Mouse (Mus musculus): Measurements from ENCODE around the gene Senp6. TPM values are rescaled to one million over a fixed set of nuclear protein-coding genes. Genes with fewer than 3 reads are reported as not detected.
A peak's percentile ranks its signal among the peaks of the same experiment; 100 is the strongest.

The Senp6 gene
- 86.7 and 120 TPM in 2 replicates for polyA plus RNA-seq (2012)

DNA sequence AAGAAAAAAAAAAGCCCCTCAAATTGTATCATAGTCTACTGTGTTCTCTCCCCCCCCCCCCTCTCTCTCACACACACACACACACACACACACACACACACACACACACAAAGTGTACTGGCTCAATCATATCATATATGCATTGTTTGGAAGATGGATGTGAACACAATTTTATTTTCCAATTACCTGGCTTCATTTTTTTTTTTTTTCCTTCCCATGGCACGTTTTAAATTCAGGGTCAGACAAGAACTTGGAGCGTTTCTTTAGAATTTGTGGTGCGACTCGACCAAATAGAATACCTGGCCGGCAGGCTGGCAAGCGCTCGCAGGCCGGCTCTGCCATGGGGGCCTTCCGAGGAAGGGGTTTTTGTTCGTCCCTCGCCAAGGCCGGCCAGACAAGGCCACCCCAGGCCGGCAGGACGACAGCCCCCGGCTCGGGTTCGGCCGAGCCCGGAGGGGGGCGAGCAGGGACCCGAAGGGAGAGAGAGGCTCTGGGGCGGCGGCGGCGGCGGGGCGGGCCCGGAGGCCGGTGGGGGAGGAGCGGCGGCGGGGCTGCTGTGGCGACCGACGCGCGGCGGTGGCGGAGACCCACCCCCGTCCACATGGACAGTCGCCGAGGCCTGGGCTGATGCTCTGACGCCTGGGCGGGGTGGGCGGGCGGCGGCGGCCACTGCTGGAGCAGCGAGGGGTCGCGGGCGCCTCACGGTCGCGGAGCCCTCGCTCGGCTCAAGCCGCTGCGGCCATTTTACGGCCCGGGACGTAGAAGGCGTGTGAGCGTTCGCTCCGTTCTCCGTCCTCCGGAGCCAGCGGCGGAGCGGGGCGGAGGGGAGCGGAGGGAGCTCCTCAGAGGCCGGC is at the start of gene Senp6:
Senp6 (plus strand) TSS at position 537 of the 854 bp plus-strand sequence.
- no peak for TF ChIP-seq GATA1 (IDR thresholded peaks at IDR 0.05; ENCODE audit: low read length)

DNA sequence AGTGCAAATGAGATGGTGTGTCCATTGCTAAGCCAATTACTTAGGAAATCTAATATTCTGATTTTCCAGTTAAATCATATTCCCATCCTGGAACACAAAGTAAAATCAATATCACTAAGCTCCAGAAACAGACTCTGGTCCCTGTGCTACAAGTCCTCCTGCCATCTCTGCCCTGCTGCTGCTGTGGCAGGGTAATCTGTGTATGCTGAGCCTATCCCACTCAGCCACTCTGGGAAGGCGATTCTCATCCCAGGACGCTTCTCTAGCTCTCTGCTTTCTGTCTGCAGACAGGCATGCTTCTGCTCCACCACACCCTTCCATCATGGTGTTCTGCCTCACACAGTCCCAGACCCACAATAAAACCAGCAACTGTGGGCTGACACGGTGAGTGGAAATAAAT is 46.3 kb upstream of the Senp6 start:
- TF ChIP-seq GATA1 (IDR thresholded peaks at IDR 0.05; ENCODE audit: low read length) = no peak

DNA sequence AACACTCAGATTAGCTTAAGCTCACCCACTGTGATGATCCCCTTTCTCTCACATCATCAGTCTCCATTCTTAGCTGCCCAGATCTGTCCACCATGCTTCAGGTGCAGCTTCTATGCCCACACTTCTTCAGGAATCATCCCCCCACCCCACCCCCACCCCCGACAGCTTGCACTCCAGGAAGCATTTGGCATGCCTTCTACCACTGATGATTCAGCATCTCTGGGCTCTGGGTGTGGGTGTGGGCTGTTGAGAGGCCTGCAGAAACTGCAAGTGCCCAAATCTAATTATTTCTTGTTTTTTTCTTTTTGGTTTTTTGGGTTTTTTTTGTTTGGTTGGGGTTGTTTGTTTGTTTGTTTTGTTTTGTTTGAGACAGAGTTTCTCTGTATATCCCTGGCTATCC is 45.1 kb upstream of the Senp6 start:
- no peak for TF ChIP-seq GATA1 (IDR thresholded peaks at IDR 0.05; ENCODE audit: low read length)

DNA sequence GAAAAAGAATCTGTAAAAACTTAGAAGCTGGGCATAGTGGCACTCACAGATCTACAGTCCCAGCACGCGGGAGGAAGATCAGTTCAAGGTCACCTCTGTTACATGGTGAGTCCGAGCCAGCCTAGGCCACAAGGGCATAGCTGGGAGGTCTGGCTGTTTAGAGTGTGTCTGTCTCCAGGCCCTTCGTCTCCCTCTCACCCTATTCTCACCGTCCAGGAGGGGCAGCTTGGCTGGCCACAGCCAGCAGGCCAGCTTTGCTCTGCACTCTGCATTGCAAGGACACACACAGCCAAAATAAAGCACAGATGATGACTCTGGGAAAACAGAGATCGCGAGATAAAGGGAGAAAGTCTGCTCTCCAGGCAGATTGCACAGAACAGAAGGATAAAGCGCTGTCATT is 43.9 kb upstream of the Senp6 start:
- no peak for TF ChIP-seq GATA1 (IDR thresholded peaks at IDR 0.05; ENCODE audit: low read length)

DNA sequence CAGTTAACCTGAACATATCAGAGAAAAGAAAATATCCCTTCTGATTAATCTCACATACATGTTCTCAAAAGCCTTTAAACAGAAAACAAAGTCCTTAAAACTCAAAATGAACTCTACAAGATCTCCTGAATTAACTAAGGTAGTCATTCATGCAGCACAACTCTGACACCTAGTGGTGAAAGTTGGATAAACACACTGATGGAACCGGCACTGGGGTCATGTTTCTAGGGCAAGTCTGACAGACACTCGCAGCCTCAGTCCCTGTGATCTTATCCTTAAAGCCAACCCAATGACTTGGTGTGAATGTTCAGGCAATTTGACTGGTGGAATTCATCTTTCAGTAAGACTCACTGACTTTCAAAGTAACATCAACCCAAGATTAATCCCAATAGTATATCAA is 40.7 kb upstream of the Senp6 start:
- no peak for TF ChIP-seq GATA1 (IDR thresholded peaks at IDR 0.05; ENCODE audit: low read length)

DNA sequence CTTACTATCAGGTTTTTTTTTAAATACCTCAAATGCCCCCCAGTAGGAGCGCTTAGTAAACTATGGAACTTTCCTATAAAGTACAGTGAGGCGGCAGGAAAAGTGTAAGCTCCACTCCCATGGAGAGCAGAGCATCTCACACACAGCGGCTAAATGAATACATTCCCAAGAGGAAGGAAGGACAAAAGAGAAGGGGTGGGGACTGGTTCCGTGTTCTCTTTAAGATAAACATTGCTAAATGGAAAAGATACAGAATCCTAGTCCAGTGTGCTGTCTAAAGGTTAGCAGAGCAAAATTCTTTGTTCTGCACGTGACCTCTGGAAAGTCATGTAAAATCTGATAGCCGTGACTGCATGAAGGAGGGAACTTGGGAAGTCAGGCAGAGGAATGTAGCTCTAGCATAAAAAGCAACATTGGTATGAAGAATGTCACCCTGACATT is 40.1 kb upstream of the Senp6 start:
- no peak for TF ChIP-seq GATA1 (IDR thresholded peaks at IDR 0.05; ENCODE audit: low read length)

DNA sequence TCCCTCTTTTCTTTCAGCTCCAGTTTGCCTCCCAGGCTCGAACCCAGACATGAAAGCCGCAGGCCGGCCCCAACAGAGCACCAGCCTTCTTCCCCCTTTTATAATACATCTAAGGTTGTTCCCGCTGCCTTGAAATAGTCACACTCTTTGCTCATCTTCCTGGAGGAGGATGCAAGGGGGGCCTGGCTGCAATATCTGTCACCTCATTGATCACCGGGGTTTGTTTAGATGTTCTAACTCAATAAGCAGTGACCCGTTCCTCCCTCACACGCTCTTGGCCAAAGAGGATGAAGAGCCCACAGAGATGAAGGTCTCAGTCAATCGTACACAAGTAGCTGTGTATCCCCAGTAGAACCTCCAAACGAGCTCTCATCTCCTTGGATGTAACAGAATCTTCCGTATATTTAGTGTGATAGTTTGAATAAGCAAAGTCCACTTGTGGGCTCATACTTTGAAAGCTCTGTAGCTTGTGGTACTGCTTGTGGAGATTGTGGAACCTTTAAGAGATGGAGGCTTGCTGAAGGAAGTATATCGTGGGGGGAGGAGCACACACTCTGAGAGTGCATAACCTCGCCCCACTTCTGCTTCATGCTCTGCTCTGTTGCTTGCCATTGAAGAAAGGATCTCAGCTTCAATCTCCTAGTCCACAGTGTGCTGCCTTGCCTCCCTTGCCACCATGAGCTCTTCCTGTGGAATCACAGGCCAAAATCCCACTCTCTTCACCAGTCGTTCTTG is 29.3 kb upstream of the Senp6 start:
- TF ChIP-seq GATA1 (IDR thresholded peaks at IDR 0.05; ENCODE audit: low read length) = no peak

DNA sequence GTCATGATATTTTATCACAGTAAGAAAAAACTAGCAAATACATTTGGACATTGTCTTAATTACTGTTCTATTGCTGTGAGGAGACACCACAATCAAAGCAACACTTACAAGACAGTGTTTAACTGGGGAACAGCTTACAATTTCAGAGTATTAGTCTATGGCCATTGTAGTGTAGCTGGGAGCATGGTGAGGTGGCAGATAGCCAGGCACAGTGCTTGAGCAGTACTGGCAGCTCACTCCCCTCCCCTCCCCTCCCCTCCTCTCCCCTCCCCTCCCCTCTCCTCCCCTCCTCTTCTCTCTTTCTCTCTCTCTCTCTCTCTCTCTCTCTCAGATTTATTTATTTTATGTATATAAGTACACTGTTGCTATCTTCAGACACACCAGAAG is 28.7 kb upstream of the Senp6 start:
- no peak for TF ChIP-seq GATA1 (IDR thresholded peaks at IDR 0.05; ENCODE audit: low read length)

DNA sequence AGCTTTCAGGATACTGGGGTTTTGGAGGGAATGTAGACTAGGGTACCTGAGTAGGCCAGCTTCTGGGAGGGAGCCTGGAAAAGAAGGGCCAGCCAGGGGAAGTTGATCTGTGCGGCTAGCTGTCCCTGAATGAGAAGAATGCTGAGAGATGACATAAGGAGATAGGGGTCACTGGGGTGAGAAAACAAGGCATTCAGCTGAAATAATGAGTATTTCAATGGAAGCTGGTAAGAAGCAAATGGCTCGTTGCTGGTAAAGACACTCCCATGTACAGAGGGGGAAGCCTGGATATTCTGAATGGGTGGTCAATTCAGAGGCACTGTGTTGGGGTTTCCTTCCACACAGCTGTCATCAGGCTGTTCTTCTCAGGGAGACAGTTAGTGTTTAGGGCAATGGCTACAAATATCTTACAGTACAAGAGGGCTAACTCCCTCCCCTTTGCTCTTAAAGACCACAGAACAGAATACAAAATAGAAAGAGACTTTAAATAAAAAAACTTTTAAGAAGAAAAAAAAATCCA is 27.3 kb upstream of the Senp6 start:
- TF ChIP-seq GATA1 (IDR thresholded peaks at IDR 0.05; ENCODE audit: low read length) = no peak

DNA sequence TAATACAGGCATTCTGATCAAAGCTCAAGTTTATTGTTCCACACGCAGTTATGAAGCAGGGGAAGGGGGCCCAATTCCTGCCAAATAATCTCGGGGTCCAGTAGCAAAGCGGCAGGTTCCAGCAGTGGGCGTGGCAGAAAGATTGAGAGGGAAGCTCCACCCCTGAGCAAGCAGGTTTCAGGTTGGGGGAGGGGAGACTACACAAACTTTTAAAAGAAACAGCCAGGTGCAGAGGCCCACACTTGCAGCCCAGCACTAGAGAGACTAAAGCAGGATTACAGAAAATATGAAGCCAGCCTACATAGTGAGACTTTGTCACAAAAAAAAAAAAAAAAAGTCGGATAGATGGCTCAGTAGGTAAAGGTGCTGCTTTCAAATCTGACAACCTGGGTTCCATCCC is 13.8 kb upstream of the Senp6 start:
- no peak for TF ChIP-seq GATA1 (IDR thresholded peaks at IDR 0.05; ENCODE audit: low read length)

DNA sequence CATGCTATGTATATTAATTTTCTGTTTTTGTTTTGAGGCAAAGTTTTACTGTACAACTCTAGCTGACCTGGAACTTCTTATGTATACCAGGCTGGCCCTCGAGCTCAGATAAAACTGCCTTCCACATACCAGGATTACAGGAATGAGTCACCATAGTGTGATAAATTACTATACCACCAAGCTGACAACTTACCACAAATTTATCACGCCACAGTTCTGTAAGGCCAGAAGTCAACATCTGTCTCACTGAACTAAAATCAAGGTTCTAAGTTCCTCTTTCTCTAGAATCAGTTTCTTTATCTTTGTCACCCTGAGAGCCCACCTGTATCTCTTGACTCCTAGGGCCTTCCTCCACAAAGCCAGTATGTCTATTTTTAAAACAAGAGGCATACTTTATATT is 9.0 kb upstream of the Senp6 start:
- peak; percentile 82 for TF ChIP-seq GATA1 (IDR thresholded peaks at IDR 0.05; ENCODE audit: low read length)

DNA sequence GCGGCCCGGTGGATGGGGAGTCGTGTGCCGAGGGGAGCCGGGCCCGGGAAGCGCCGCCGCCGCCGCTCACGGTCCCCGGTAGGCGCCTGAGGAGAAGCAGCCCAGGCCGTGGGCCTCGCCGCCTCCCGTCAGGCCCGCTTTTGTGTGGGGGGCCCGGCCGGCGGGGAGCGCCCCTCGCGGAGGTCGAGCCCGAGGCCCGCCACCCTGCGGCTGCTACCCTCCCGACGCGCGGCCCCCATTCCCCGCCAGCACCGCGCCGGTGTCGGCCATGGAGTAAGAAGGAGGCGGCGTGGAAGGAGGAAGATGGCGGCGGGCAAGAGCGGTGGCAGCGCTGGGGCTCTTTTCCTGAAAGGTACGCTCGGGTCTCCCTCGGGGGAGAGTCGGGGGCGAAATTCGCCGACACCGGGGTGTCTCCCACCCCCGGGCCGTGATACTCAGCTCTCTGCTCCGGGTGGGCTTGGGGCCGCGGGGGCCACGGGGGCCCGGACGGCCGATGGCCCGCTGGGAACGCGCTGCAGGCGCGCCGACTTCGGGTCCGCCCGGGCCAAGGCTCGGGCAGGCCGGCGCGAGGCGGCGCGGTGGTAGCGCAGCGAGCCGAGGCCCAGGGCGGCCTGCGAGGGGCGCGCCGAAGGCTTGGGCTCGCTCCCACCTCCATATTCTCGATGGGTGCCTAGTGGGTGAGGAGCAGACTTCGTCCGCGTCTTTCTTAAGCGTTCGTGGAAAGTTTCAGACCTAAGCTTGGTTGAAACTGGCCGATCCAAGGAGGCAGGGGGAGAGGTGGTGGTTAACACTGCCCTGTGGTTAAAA is 721 bp downstream of the Senp6 start:
- TF ChIP-seq GATA1 (IDR thresholded peaks at IDR 0.05; ENCODE audit: low read length) = no peak

DNA sequence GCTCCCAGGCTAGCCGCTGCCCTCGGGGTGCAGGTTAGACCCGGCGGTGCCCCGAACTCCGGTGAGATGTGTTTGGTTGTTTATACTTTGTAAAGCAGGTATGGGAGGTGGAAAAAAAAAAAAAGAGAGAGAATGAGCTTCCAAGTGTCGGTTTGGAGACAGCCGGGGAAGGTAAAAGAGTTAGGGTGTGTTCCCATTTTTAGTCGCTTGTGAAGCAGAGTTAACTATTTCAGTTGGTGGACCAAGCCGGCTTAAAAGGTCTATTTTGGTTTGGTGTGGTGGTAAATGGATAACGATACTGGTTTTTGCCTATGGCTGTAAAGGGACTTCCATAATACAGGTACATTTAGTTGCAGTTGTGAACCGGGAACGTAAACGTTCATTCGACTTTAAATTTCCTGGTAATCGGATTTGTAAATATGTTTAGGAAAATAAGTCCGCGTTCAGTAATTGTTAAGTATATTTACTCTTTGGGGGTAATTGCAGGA is 1.4 kb downstream of the Senp6 start:
- TF ChIP-seq GATA1 (IDR thresholded peaks at IDR 0.05; ENCODE audit: low read length) = no peak

DNA sequence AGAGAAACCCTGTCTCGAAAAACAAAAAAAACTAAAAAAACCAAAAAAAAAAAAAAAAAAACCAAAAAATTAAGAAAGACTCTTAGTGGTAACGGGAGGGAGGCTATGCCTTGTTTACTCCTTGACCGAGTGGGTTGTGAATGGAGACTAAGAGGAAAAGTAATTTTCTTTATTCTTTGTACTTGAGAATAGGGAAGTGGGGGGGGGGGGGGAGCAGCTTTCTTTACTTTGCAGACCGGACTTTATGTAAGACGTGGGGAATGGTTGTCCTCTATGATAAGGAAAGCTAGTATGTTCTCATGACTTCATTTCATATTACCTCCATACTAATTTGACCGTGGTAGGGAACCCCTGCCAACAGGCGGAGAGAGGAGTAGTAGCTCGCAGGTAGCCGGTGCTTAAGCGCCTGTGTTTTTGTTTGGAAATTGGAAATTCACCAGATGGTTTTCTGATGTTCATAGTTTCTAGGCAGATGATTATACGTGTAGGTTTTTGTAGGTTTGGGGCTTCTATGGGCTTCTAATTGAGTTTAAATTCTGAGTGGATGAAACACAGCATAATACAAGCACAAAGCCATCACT is 2.1 kb downstream of the Senp6 start:
- no peak for TF ChIP-seq GATA1 (IDR thresholded peaks at IDR 0.05; ENCODE audit: low read length)

DNA sequence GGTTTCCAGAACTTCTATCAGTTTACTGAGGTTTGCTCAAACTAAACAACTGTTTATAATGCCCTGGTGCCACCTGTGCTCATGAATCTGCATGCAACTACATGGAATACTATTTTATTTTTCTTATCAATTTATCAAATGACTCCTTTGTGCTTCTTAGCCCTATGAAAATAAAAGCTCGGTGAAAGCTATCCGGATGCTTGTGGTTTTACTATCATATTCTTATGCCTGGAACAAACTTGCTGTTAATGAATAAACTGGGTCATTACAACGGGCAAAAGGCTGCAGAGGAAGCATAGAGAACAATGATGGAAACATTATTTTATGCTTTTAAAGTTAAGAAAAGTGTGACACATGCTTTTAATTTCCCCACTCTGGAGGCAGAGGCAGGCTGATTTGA is 3.3 kb downstream of the Senp6 start:
- no peak for TF ChIP-seq GATA1 (IDR thresholded peaks at IDR 0.05; ENCODE audit: low read length)
